Mouse (Mus musculus) myocyte (in vitro differentiated cells): ENCODE data around the gene Rbm26. TPM values are rescaled to one million over a fixed set of nuclear protein-coding genes. Genes with fewer than 3 reads are reported as not detected.

Experiments used
- H3K27me3 ChIP-seq: one replicate; pipeline ENCODE4 v1.6.1; 2011; ENCODE audit not compliant: control insufficient read depth, insufficient read depth, insufficient read length
- H3K36me3 ChIP-seq: one replicate; pipeline ENCODE4 v1.6.1; 2011; ENCODE audit not compliant: control insufficient read depth, insufficient read depth
- H3K4me2 ChIP-seq: one replicate; pipeline ENCODE4 v1.6.1; 2011; ENCODE audit warnings: low read depth, control low read depth
- H3K4me3 ChIP-seq: one replicate; pipeline ENCODE4 v1.5.1; 2011; ENCODE audit warnings: mild to moderate bottlenecking, control low read depth, moderate library complexity
- H3K79me2 ChIP-seq: one replicate; pipeline ENCODE4 v1.6.1; 2011; ENCODE audit not compliant: control insufficient read depth, insufficient read depth
- H3ac ChIP-seq: one replicate; pipeline ENCODE4 v1.6.1; 2011; ENCODE audit not compliant: control insufficient read depth, insufficient read length
- CEBPB ChIP-seq: IDR thresholded peaks from 2 replicates; pipeline ENCODE4 v1.6.1; 2011; ENCODE audit warnings: mild to moderate bottlenecking, moderate library complexity; ENCODE audit not compliant: poor library complexity, insufficient read depth, severe bottlenecking
- E2F4 ChIP-seq: IDR thresholded peaks from one replicate; pipeline ENCODE4 v1.6.1; 2011; ENCODE audit warnings: mild to moderate bottlenecking, control low read depth, moderate library complexity; ENCODE audit not compliant: insufficient read depth
- MAX ChIP-seq: IDR thresholded peaks from one replicate; pipeline ENCODE4 v1.6.1; 2011; ENCODE audit warnings: low read depth, mild to moderate bottlenecking, control low read depth
- MYOD1 ChIP-seq, 3 experiments: IDR thresholded peaks; one replicate each; pipeline ENCODE4 v1.6.1; 2011; ENCODE audit warnings: control low read depth in 2 of 3, low read depth in 2 of 3, mild to moderate bottlenecking in 2 of 3, moderate library complexity in 1 of 3; ENCODE audit not compliant: insufficient read length in 2 of 3, control insufficient read depth in 1 of 3
- MYOG ChIP-seq, 3 experiments: IDR thresholded peaks; one replicate each; pipeline ENCODE4 v1.6.1; 2011; ENCODE audit warnings: control low read depth in 2 of 3, low read depth in 2 of 3, mild to moderate bottlenecking in 2 of 3; ENCODE audit not compliant: insufficient read length in 2 of 3, control insufficient read depth in 1 of 3, insufficient read depth in 1 of 3
- POLR2A ChIP-seq: IDR thresholded peaks from one replicate; pipeline ENCODE4 v1.6.1; 2011; ENCODE audit warnings: low read depth, mild to moderate bottlenecking, control low read depth, moderate library complexity; ENCODE audit not compliant: insufficient read length
- POLR2AphosphoS2 ChIP-seq: IDR thresholded peaks from one replicate; pipeline ENCODE4 v1.6.1; 2011; ENCODE audit warnings: low read depth, control low read depth; ENCODE audit not compliant: insufficient read length
- REST ChIP-seq: IDR thresholded peaks from one replicate; pipeline ENCODE4 v1.6.1; 2011; ENCODE audit warnings: mild to moderate bottlenecking, control low read depth, moderate library complexity; ENCODE audit not compliant: insufficient read depth, insufficient read length
- SRF ChIP-seq: IDR thresholded peaks from one replicate; pipeline ENCODE4 v1.6.1; 2011; ENCODE audit warnings: low read depth; ENCODE audit not compliant: control insufficient read depth, insufficient read length
- TCF12 ChIP-seq: IDR thresholded peaks from one replicate; pipeline ENCODE4 v1.6.1; 2011; ENCODE audit warnings: mild to moderate bottlenecking, control low read depth; ENCODE audit not compliant: poor library complexity, insufficient read depth, severe bottlenecking
- TCF3 ChIP-seq: IDR thresholded peaks from one replicate; pipeline ENCODE4 v1.6.1; 2011; ENCODE audit warnings: low read depth, control low read depth; ENCODE audit not compliant: insufficient read length
- USF1 ChIP-seq: IDR thresholded peaks from one replicate; pipeline ENCODE4 v1.6.1; 2011; ENCODE audit warnings: low read depth, mild to moderate bottlenecking, control low read depth, moderate library complexity
- polyA plus RNA-seq: library from polyadenylated mRNA; unstranded; fragments of >200 nt; fragmentation: generic; extraction: Trizol; gene quantifications from one replicate; pipeline ENCODE4 v1.2.1, GENCODE M21; 2012; ENCODE audit warnings: missing spikeins

Gene Rbm26
- polyA plus RNA-seq, 1 experiment: 9.4 TPM

GRCm38 (mm10) chr14:105068060-105068459 lies 109.1 kb downstream of the Rbm26 start:
- Histone ChIP-seq H3K79me2 (no peaks in the 10 kb centered on the region), H3K4me3 (no peak overlapping the region), H3K4me2 (no peak overlapping the region), H3ac (no peak overlapping the region), H3K36me3 (no peaks in the 10 kb centered on the region), H3K27me3 (peaks cover 25% of the 10 kb centered on the region)
- TF ChIP-seq TCF3: no peak
- TF ChIP-seq USF1: no peak
- no peak for TF ChIP-seq MAX
- TF ChIP-seq POLR2AphosphoS2: no peak
- TF ChIP-seq TCF12: no peak
- TF ChIP-seq POLR2A: no peak
- TF ChIP-seq MYOD1 (IDR thresholded peaks at IDR 0.05; ENCODE audit: control insufficient read depth in 1 of 3, insufficient read length in 2 of 3, low read depth in 2 of 3): no peak
- no peak for TF ChIP-seq MYOG (IDR thresholded peaks at IDR 0.05; ENCODE audit: control insufficient read depth in 1 of 3, insufficient read depth in 1 of 3, insufficient read length in 2 of 3, low read depth in 2 of 3)
- no peak for TF ChIP-seq CEBPB
- TF ChIP-seq E2F4: no peak
- TF ChIP-seq SRF: no peak
- TF ChIP-seq REST: no peak

- Histone ChIP-seq H3K27me3 (peaks cover 9% of the 10 kb centered on the region), H3K79me2 (no peaks in the 10 kb centered on the region), H3ac (no peak overlapping the region), H3K36me3 (no peaks in the 10 kb centered on the region), H3K4me2 (no peak overlapping the region), H3K4me3 (no peak overlapping the region)
- TF ChIP-seq E2F4 (no peak), TCF12 (no peak), MAX (no peak), POLR2A (no peak), MYOG (IDR thresholded peaks at IDR 0.05; ENCODE audit: control insufficient read depth in 1 of 3, insufficient read depth in 1 of 3, insufficient read length in 2 of 3, low read depth in 2 of 3) (no peak), SRF (no peak), REST (no peak), TCF3 (no peak), POLR2AphosphoS2 (no peak), CEBPB (no peak), MYOD1 (IDR thresholded peaks at IDR 0.05; ENCODE audit: control insufficient read depth in 1 of 3, insufficient read length in 2 of 3, low read depth in 2 of 3) (no peak), USF1 (no peak)
These were observed 112.9 kb downstream of the Rbm26 start for GRCm38 (mm10) chr14:105064243-105064642.

- H3K36me3 ChIP-seq: no peaks in the 10 kb centered on the region
- H3K79me2 ChIP-seq: no peaks in the 10 kb centered on the region
- no peak overlapping the region for H3K4me3 ChIP-seq
- H3K27me3 ChIP-seq: no peaks in the 10 kb centered on the region
- no peak overlapping the region for H3K4me2 ChIP-seq
- no peak for TF ChIP-seq SRF
- TF ChIP-seq POLR2A: no peak
- TF ChIP-seq CEBPB: no peak
- no peak for TF ChIP-seq TCF12
- TF ChIP-seq POLR2AphosphoS2: no peak
- TF ChIP-seq TCF3: no peak
- TF ChIP-seq REST: no peak
- no peak for TF ChIP-seq MYOG (IDR thresholded peaks at IDR 0.05; ENCODE audit: control insufficient read depth in 1 of 3, insufficient read depth in 1 of 3, insufficient read length in 2 of 3, low read depth in 2 of 3)
- TF ChIP-seq USF1: no peak
- TF ChIP-seq E2F4: no peak
- no peak for TF ChIP-seq MYOD1 (IDR thresholded peaks at IDR 0.05; ENCODE audit: control insufficient read depth in 1 of 3, insufficient read length in 2 of 3, low read depth in 2 of 3)
- TF ChIP-seq MAX: no peak
- no peak overlapping the region for H3ac ChIP-seq
These were observed 115.9 kb downstream of the Rbm26 start for GRCm38 (mm10) chr14:105061230-105061629.

GRCm38 (mm10) chr14:105057934-105058333 lies 119.2 kb downstream of the Rbm26 start:
- no peaks in the 10 kb centered on the region for H3K36me3 ChIP-seq
- no peak overlapping the region for H3K4me2 ChIP-seq
- no peaks in the 10 kb centered on the region for H3K79me2 ChIP-seq
- H3K27me3 ChIP-seq: no peaks in the 10 kb centered on the region
- no peak for TF ChIP-seq MAX
- TF ChIP-seq USF1: no peak
- no peak for TF ChIP-seq CEBPB
- no peak for TF ChIP-seq SRF
- no peak for TF ChIP-seq MYOD1 (IDR thresholded peaks at IDR 0.05; ENCODE audit: control insufficient read depth in 1 of 3, insufficient read length in 2 of 3, low read depth in 2 of 3)
- no peak for TF ChIP-seq POLR2AphosphoS2
- TF ChIP-seq TCF12: no peak
- no peak for TF ChIP-seq REST
- no peak for TF ChIP-seq TCF3
- TF ChIP-seq MYOG (IDR thresholded peaks at IDR 0.05; ENCODE audit: control insufficient read depth in 1 of 3, insufficient read depth in 1 of 3, insufficient read length in 2 of 3, low read depth in 2 of 3): no peak
- TF ChIP-seq E2F4: no peak
- no peak for TF ChIP-seq POLR2A
- H3K4me3 ChIP-seq: no peak overlapping the region
- no peak overlapping the region for H3ac ChIP-seq

Other genes starting within 250 kb of the Rbm26 start
- 26.9 TPM for gene Ndfip2, start 81.2 kb upstream of the Rbm26 start, polyA plus RNA-seq